Mouse (Mus musculus) heart, embryonic 16.5 days (tissue): ENCODE data around the gene Nup93. TPM values are rescaled to one million over a fixed set of nuclear protein-coding genes. Genes with fewer than 3 reads are reported as not detected.

Experiments used
- ATAC-seq: fragments of 200-750 bp; cut with Nextera tagmentation; replicated peaks from 2 replicates; pipeline ENCODE4 v1.8.0; 2017; ENCODE audit warnings: moderate number of reproducible peaks; ENCODE audit not compliant: insufficient read depth, low FRiP score; ENCODE audit errors: extremely low read depth
- H3K27ac ChIP-seq: fragments of 300-500 bp; sonication (generic); 2 replicates; pipeline ENCODE4 v1.5.1; 2014; ENCODE audit warnings: mild to moderate bottlenecking, low read length, control low read depth, moderate library complexity
- H3K27me3 ChIP-seq: fragments of 300-500 bp; sonication (generic); 2 replicates; pipeline ENCODE4 v1.6.1; 2014; ENCODE audit warnings: low read length, mixed read lengths; ENCODE audit not compliant: control insufficient read depth, insufficient read depth
- H3K36me3 ChIP-seq: fragments of 300-500 bp; sonication (generic); 2 replicates; pipeline ENCODE4 v1.6.1; 2014; ENCODE audit not compliant: control insufficient read depth, insufficient read depth
- H3K4me1 ChIP-seq: fragments of 300-500 bp; sonication (generic); 2 replicates; pipeline ENCODE4 v1.6.1; 2014; ENCODE audit warnings: low read length, mixed read lengths; ENCODE audit not compliant: control insufficient read depth, insufficient read depth
- H3K4me2 ChIP-seq: fragments of 300-500 bp; sonication (generic); 2 replicates; pipeline ENCODE4 v1.6.1; 2014; ENCODE audit warnings: low read depth, mild to moderate bottlenecking, control low read depth, low read length
- H3K4me3 ChIP-seq: fragments of 300-500 bp; sonication (generic); 2 replicates; pipeline ENCODE4 v1.5.1; 2014; ENCODE audit warnings: mild to moderate bottlenecking, control low read depth, low read length
- H3K9ac ChIP-seq: fragments of 300-500 bp; sonication (generic); 2 replicates; pipeline ENCODE4 v1.6.1; 2014; ENCODE audit warnings: low read length, control low read depth
- H3K9me3 ChIP-seq: fragments of 300-500 bp; sonication (generic); replicated peaks from 2 replicates; pipeline ENCODE4 v1.6.1; 2016; ENCODE audit warnings: low read length; ENCODE audit not compliant: control insufficient read depth
- WGBS: fragments of 180-500 bp; shearing (Covaris S2); extraction: QIAGEN DNeasy Blood & Tissue Kit; methylation state at CpG from one replicate; pipeline ENCODE4 v1.1.7; 2014; 5-methylcytosine and 5-hydroxymethylcytosine counted together
- polyA plus RNA-seq: library from polyadenylated mRNA; unstranded; fragments of >200 nt; fragmentation: Nextera tagmentation; extraction: Ambion mirVana; gene quantifications from 2 replicates; pipeline ENCODE4 v1.2.1, GENCODE M21; 2015

The Nup93 gene
- polyA plus RNA-seq, 1 experiment from 2014 or later = 60.3 TPM

- peaks cover 24% of the 10 kb centered on the region for H3K4me1 ChIP-seq
- H3K9me3 ChIP-seq = no peaks in the 10 kb centered on the region
- H3K36me3 ChIP-seq = no peaks in the 10 kb centered on the region
- no peak overlapping the region for H3K4me2 ChIP-seq
- H3K27me3 ChIP-seq = peaks cover 11% of the 10 kb centered on the region; the same call in 1 of the 2 replicates
- H3K27ac ChIP-seq = no peak overlapping the region
- H3K9ac ChIP-seq = no peak overlapping the region
- ATAC-seq = no peak
- no peak overlapping the region for H3K4me3 ChIP-seq
- WGBS = 46% methylated on average over 12 of the region's 12 CpGs
Measured at GRCm38 (mm10) chr8:94184357-94184843, 30.0 kb upstream of the Nup93 start.

GRCm38 (mm10) chr8:94185791-94186190 is 28.6 kb upstream of the Nup93 start:
- no peak for ATAC-seq
- H3K36me3 ChIP-seq = no peaks in the 10 kb centered on the region
- no peaks in the 10 kb centered on the region for H3K9me3 ChIP-seq
- peaks cover 9% of the 10 kb centered on the region; the same call in 1 of the 2 replicates for H3K27me3 ChIP-seq
- no peak overlapping the region for H3K4me3 ChIP-seq
- WGBS = 63% methylated on average over 6 of the region's 6 CpGs
- H3K4me1 ChIP-seq = peaks cover 18% of the 10 kb centered on the region
- no peak overlapping the region for H3K27ac ChIP-seq
- H3K9ac ChIP-seq = no peak overlapping the region
- H3K4me2 ChIP-seq = no peak overlapping the region

- ATAC-seq = peak; percentile 59
- Histone ChIP-seq H3K36me3 (no peaks in the 10 kb centered on the region), H3K4me2 (peak overlapping the region; percentile 52), H3K4me1 (peaks cover 18% of the 10 kb centered on the region), H3K27me3 (peaks cover 9% of the 10 kb centered on the region; the same call in 1 of the 2 replicates), H3K4me3 (no peak overlapping the region; the same call in 1 of the 2 replicates), H3K27ac (no peak overlapping the region), H3K9me3 (no peaks in the 10 kb centered on the region), H3K9ac (peak overlapping the region; percentile 46)
- WGBS = 3% methylated on average over 17 of the region's 17 CpGs
Measured at GRCm38 (mm10) chr8:94186542-94186941, 27.8 kb upstream of the Nup93 start.

GRCm38 (mm10) chr8:94187290-94188002 is 26.9 kb upstream of the Nup93 start:
- no peak overlapping the region for H3K4me3 ChIP-seq
- H3K9me3 ChIP-seq = no peaks in the 10 kb centered on the region
- peaks cover 18% of the 10 kb centered on the region for H3K4me1 ChIP-seq
- WGBS = 48% methylated on average over 21 of the region's 21 CpGs
- H3K36me3 ChIP-seq = no peaks in the 10 kb centered on the region
- H3K27ac ChIP-seq = no peak overlapping the region
- no peak for ATAC-seq
- no peak overlapping the region for H3K4me2 ChIP-seq
- H3K27me3 ChIP-seq = peaks cover 9% of the 10 kb centered on the region; the same call in 1 of the 2 replicates
- H3K9ac ChIP-seq = no peak overlapping the region

- Histone ChIP-seq H3K27me3 (peaks cover 2% of the 10 kb centered on the region; the same call in 1 of the 2 replicates), H3K4me1 (peaks cover 7% of the 10 kb centered on the region; the same call in 1 of the 2 replicates), H3K27ac (no peak overlapping the region; the same call in 1 of the 2 replicates), H3K4me3 (no peak overlapping the region), H3K36me3 (no peaks in the 10 kb centered on the region), H3K4me2 (no peak overlapping the region), H3K9me3 (no peaks in the 10 kb centered on the region), H3K9ac (no peak overlapping the region)
- ATAC-seq = no peak
- 47% methylated on average over 13 of the region's 13 CpGs for WGBS
Measured at GRCm38 (mm10) chr8:94189275-94190031, 24.9 kb upstream of the Nup93 start.

- WGBS = 27% methylated on average over 21 of the region's 21 CpGs
- Histone ChIP-seq H3K27me3 (no peaks in the 10 kb centered on the region; the same call in 1 of the 2 replicates), H3K36me3 (no peaks in the 10 kb centered on the region), H3K27ac (no peak overlapping the region), H3K9ac (0 out of 2 replicates have a peak overlapping the region, but pooled peaks have one; percentile 38), H3K4me2 (peak overlapping the region; percentile 65), H3K9me3 (no peaks in the 10 kb centered on the region), H3K4me3 (peak overlapping the region; percentile 39), H3K4me1 (peaks cover 7% of the 10 kb centered on the region; the same call in 1 of the 2 replicates)
- ATAC-seq = no peak; the same call in 1 of the 2 replicates
Measured at GRCm38 (mm10) chr8:94191101-94191691, 23.2 kb upstream of the Nup93 start.

GRCm38 (mm10) chr8:94192926-94193325 is 21.4 kb upstream of the Nup93 start:
- 68% methylated on average over 1 of the region's 1 CpGs for WGBS
- no peaks in the 10 kb centered on the region for H3K36me3 ChIP-seq
- no peaks in the 10 kb centered on the region for H3K9me3 ChIP-seq
- peaks cover 4% of the 10 kb centered on the region; the same call in 1 of the 2 replicates for H3K4me1 ChIP-seq
- H3K4me2 ChIP-seq = no peak overlapping the region
- H3K27ac ChIP-seq = no peak overlapping the region
- H3K27me3 ChIP-seq = no peaks in the 10 kb centered on the region
- H3K9ac ChIP-seq = no peak overlapping the region
- no peak overlapping the region for H3K4me3 ChIP-seq
- ATAC-seq = no peak

- H3K4me2 ChIP-seq = no peak overlapping the region
- H3K4me3 ChIP-seq = no peak overlapping the region
- no peak overlapping the region for H3K27ac ChIP-seq
- 74% methylated on average over 7 of the region's 7 CpGs for WGBS
- H3K27me3 ChIP-seq = no peaks in the 10 kb centered on the region
- ATAC-seq = no peak
- 0 out of 2 replicates have a peak, but pooled peaks cover under 1% of the 10 kb centered on the region for H3K4me1 ChIP-seq
- no peaks in the 10 kb centered on the region for H3K9me3 ChIP-seq
- H3K9ac ChIP-seq = no peak overlapping the region
- H3K36me3 ChIP-seq = no peaks in the 10 kb centered on the region
Measured at GRCm38 (mm10) chr8:94194591-94195223, 19.7 kb upstream of the Nup93 start.
